21 mouse cellular contexts compared by ENCODE assay signal in genomic region chr17:44023842-44024241, GRCm38 (mm10). TPM values are rescaled to one million over a fixed set of nuclear protein-coding genes. Genes with fewer than 3 reads are reported as not detected.
A peak's percentile ranks its signal among the peaks of the same experiment; 100 is the strongest.
DNase-seq lines count a peak whose midpoint lies in the region; TF ChIP-seq lines count a peak whose summit lies in the region.
"Had no signal": no experiment of that assay in that cellular context is flagged by ENCODE, and none has a peak within 500 bp of the region (broad histone marks: within the 10 kb centered on the region; RNA-seq: fewer than 3 reads in every experiment).

No protein-coding gene starts in this region.

- H3K27ac ChIP-seq in olfactory bulb, adult 2 months (ENCODE audit: insufficient read depth, low read depth, low read length) = peak overlapping the region; percentile 52; the same call in 1 of the 2 replicates
- H3K27ac ChIP-seq: forebrain, embryonic 10.5 days; forebrain, embryonic 13.5 days; heart, adult 2 months; heart, embryonic 15.5 days; hindbrain, embryonic 10.5 days; hindbrain, embryonic 13.5 days had no signal

- H3K4me3 ChIP-seq in olfactory bulb, adult 2 months (ENCODE audit: insufficient read depth, low read depth, low read length) = no peak overlapping the region
- H3K4me3 ChIP-seq: forebrain, embryonic 10.5 days; forebrain, embryonic 13.5 days; heart, adult 2 months; heart, embryonic 15.5 days; hindbrain, embryonic 10.5 days; hindbrain, embryonic 13.5 days had no signal

- TF ChIP-seq POLR2A in olfactory bulb, adult 2 months (IDR thresholded peaks at IDR 0.05; ENCODE audit: insufficient read depth, low read depth, low read length) = no peak

- TF ChIP-seq CTCF in olfactory bulb, adult 2 months (IDR thresholded peaks at IDR 0.05; ENCODE audit: insufficient read depth, low read depth, low read length) = no peak

- H3K4me1 ChIP-seq in olfactory bulb, adult 2 months (ENCODE audit: control insufficient read depth, insufficient read depth, low read length) = peaks cover 7% of the 10 kb centered on the region

- WGBS in olfactory bulb, adult 2 months = 80% methylated on average over 2 of the region's 2 CpGs

- DNase-seq in heart, adult 11 months = peak; percentile 89
- no peak for DNase-seq in heart, adult 8-10 months (ENCODE audit: low spot score)
- peak; percentile 14 for DNase-seq in layer of hippocampus, adult 9-11 months
- no peak for DNase-seq in layer of hippocampus, postnatal 10 days (ENCODE audit: low spot score in 2 of 2)
- DNase-seq in retina, postnatal 1 day = peak; percentile 15
- DNase-seq in retina, embryonic 14.5 days (ENCODE audit: low spot score) = no peak
- no peak for DNase-seq in urinary bladder, postnatal 4 days (ENCODE audit: low spot score in 2 of 2)
- DNase-seq: adrenal gland, adult 2 months; adrenal gland, postnatal 14 days; cerebellum, adult 18-20 months; cerebellum, adult 9-10 months; cerebellum, postnatal 14 days; gastrocnemius, postnatal 14 days; heart, adult 2 months; heart, postnatal 36 days had no signal

RNA-seq across cellular contexts. Expression of gene Enpp5, which starts 54.8 kb away (rescaled TPM):
- total RNA-seq in heart, adult 8-10 months (2022) = 10 to 100 TPM; 15.2 to 19.0 (median 16.9) TPM
- 10 to 100 TPM; 98.0 to 99.3 TPM for total RNA-seq in layer of hippocampus, postnatal 10 days (2021)
- polyA plus RNA-seq in olfactory bulb, adult 2 months (2012; ENCODE audit: insufficient read depth, insufficient read length, low replicate concordance, missing spikeins) = not detected in 2 replicates

Comparison
In these comparisons a context has a peak if more than half of its experiments do, and no peak if none do; other contexts are left out.
1. DNase-seq: peak in heart, adult 11 months (single experiment), layer of hippocampus, adult 9-11 months (single experiment) and retina, postnatal 1 day (single experiment); none in heart, adult 8-10 months (single experiment), layer of hippocampus, postnatal 10 days (0 of 2), retina, embryonic 14.5 days (single experiment) and urinary bladder, postnatal 4 days (0 of 2).
2. RNA of gene Enpp5, which starts 54.8 kb away (total RNA-seq): 98.0 to 99.3 TPM in layer of hippocampus, postnatal 10 days; 15.2 to 19.0 TPM in heart, adult 8-10 months; every median in the first group is over 4 times any median in the second.